22 mouse cellular contexts compared by ENCODE assay signal in genomic region chr6:141408758-141409157, GRCm38 (mm10).
DNase-seq lines count a peak whose midpoint lies in the region; ATAC-seq and TF ChIP-seq lines count a peak whose summit lies in the region.
"Had no signal": no experiment of that assay in that cellular context is flagged by ENCODE, and none has a peak within 500 bp of the region (broad histone marks: within the 10 kb centered on the region; RNA-seq: fewer than 3 reads in every experiment).

No protein-coding gene starts in this region.

- H3K9ac ChIP-seq in heart, embryonic 12.5 days = no peak overlapping the region
- H3K9ac ChIP-seq: embryonic facial prominence, embryonic 15.5 days; neural tube, embryonic 13.5 days had no signal

- WGBS in heart, embryonic 12.5 days = 79% methylated on average over 4 of the region's 4 CpGs

- DNase-seq in frontal cortex, adult 2 months (ENCODE audit: extremely low spot score in 1 of 2, low spot score in 1 of 2) = no peak
- DNase-seq in heart, adult 9 months (ENCODE audit: low spot score in 2 of 2) = peak; percentile 54 to 60
- peak; percentile 34 for DNase-seq in heart, postnatal 25 days (ENCODE audit: low spot score)
- no peak for DNase-seq in c-Kit-positive CD71-positive TER-119-positive erythroid progenitor cells, embryonic 14.5 days (ENCODE audit: low spot score)
- DNase-seq: cerebellum, postnatal 36 days; kidney, adult 11 months; kidney, postnatal 10 days; lung, adult 18-20 months; midbrain, embryonic 14.5 days; spleen, adult 18-20 months; thymus, postnatal 36 days had no signal

- H3K27me3 ChIP-seq in heart, embryonic 12.5 days (replicated peaks) = no peaks in the 10 kb centered on the region
- H3K27me3 ChIP-seq: embryonic facial prominence, embryonic 15.5 days; megakaryocyte, embryonic 14.5 days; neural tube, embryonic 13.5 days had no signal

- no peak overlapping the region for H3K4me2 ChIP-seq in heart, embryonic 12.5 days
- H3K4me2 ChIP-seq: embryonic facial prominence, embryonic 15.5 days; liver, embryonic 11.5 days; neural tube, embryonic 13.5 days had no signal

- H3K9me3 ChIP-seq in heart, embryonic 12.5 days (replicated peaks) = no peaks in the 10 kb centered on the region
- H3K9me3 ChIP-seq: embryonic facial prominence, embryonic 15.5 days; hindbrain, embryonic 10.5 days; megakaryocyte, embryonic 14.5 days; neural tube, embryonic 13.5 days had no signal

- TF ChIP-seq POLR2A in embryonic fibroblast, embryonic 13.5 days (IDR thresholded peaks at IDR 0.05; ENCODE audit: low read depth, low read length) = no peak

- intact Hi-C loops in heart, postnatal 25 days (cut with DNase I) = no loop called here

- H3K4me1 ChIP-seq in heart, embryonic 12.5 days (replicated peaks) = peaks cover 2% of the 10 kb centered on the region; the same call in 1 of the 2 replicates
- peaks cover 3% of the 10 kb centered on the region for H3K4me1 ChIP-seq in embryonic fibroblast, embryonic 13.5 days (ENCODE audit: control insufficient read depth, insufficient read depth, low read length)
- H3K4me1 ChIP-seq: hindbrain, embryonic 10.5 days had no signal

- peak; percentile 62; the same call in 1 of the 2 replicates for ATAC-seq in frontal cortex, adult (ENCODE audit: low TSS enrichment)
- ATAC-seq in heart, embryonic 12.5 days (ENCODE audit: insufficient number of reproducible peaks, low FRiP score) = no peak
- ATAC-seq: activated CD4-positive, CD25-positive, alpha-beta regulatory T cell, adult 4 months; hindbrain, postnatal 0 days had no signal

- H3K4me3 ChIP-seq in heart, embryonic 12.5 days = no peak overlapping the region
- H3K4me3 ChIP-seq in embryonic fibroblast, embryonic 13.5 days (ENCODE audit: insufficient read depth, low read length) = no peak overlapping the region
- H3K4me3 ChIP-seq: embryonic facial prominence, embryonic 15.5 days; hindbrain, embryonic 10.5 days; layer of hippocampus, adult 2 months; megakaryocyte, embryonic 14.5 days; neural tube, embryonic 13.5 days had no signal

- H3K27ac ChIP-seq in heart, embryonic 12.5 days (ENCODE audit: poor library complexity, severe bottlenecking) = no peak overlapping the region
- H3K27ac ChIP-seq in embryonic fibroblast, embryonic 13.5 days (ENCODE audit: insufficient read depth, low read length) = peak overlapping the region; percentile 43
- H3K27ac ChIP-seq: embryonic facial prominence, embryonic 15.5 days; hindbrain, embryonic 10.5 days; hindbrain, postnatal 0 days; layer of hippocampus, adult 2 months; neural tube, embryonic 13.5 days had no signal

- no peaks in the 10 kb centered on the region for H3K36me3 ChIP-seq in heart, embryonic 12.5 days
- H3K36me3 ChIP-seq: embryonic facial prominence, embryonic 15.5 days; hindbrain, embryonic 10.5 days; neural tube, embryonic 13.5 days had no signal

- TF ChIP-seq CTCF in embryonic fibroblast, embryonic 13.5 days (IDR thresholded peaks at IDR 0.05; ENCODE audit: borderline replicate concordance, insufficient read depth, low read length) = no peak

Comparison
In these comparisons a context has a peak if more than half of its experiments do, and no peak if none do; other contexts are left out.
1. DNase-seq: peak in heart, adult 9 months (2 of 2) and heart, postnatal 25 days (single experiment); none in frontal cortex, adult 2 months (0 of 2) and c-Kit-positive CD71-positive TER-119-positive erythroid progenitor cells, embryonic 14.5 days (single experiment).